Mouse (Mus musculus): ENCODE measurements around the gene Hhex.

The Hhex gene

DNA sequence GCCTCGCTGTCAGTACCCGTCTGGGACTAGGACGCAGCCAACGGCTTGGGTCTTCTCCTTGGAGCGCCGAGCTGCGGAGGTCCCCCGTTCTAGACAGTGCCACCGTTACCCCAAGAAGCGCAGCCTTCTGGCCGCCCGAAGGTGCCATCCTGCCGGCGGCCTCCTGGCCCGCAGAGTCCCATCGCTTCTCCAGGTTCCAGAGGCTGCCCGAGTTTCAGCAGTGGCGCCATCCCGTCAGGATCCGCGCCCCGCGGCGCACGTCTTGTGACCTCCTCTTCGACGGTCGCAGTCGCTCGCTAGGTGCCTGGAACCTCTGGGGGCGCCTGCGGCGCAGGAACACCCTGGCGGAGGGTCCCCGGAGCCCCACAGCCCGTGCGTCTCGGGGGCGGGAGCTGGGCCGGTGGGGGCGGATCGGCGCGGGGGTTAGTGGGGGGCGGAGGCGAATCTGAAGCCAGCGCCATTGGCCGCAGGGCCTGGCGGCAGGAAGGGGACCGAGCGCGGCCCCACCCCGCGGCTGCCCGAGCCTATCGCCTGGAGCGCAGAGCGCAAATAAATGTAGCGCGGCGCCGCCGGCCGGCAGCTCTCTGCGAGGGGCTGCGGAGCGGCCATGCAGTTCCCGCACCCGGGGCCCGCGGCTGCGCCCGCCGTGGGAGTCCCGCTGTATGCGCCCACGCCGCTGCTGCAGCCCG lies at the start of gene Hhex:
Gene Hhex, plus strand, starts transcription at position 548 of the 689 bp plus-strand sequence.
- DNase-seq (ENCODE audit: low read depth, low spot score) = peak; percentile 85

DNA sequence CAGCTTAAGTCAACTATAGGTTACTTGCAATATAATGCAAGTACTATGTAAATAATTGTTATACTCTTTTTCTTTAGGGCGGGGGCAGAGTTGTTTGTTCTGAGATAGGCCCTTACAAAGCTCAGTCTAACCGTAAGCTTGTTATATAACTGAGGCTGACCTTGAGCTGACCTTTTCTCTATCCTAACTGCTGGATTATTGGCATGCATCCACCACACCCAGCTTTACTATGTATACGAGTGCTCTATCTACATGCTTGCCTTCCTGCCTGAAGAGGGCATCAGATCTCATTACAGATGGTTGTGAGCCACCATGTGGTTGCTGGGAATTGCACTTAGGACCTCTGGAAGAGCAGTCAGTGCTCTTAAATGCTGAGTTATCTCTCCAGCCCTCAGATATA lies 48.5 kb upstream of the Hhex start:
- DNase-seq (ENCODE audit: low read depth, low spot score) = peak; percentile 78

DNA sequence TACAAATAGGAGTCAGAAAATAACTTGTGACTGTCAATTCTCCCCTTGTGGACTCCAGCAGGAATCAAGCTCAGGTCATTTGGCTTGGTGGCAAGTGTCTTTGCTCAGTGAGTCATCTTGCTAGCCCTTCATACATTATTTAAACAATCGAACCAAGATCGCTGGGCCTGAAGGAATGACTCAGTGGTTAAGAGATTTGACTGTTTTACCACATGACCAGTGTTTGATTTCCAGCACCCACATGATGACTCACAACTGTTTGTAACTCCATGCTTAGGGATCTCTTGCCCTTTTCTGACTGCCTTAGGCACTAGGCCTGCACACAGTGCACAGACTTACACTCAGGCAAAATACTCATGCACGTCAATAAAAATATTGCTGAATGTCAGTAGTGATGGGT lies 42.7 kb upstream of the Hhex start:
- DNase-seq (ENCODE audit: low read depth, low spot score) = no peak

DNA sequence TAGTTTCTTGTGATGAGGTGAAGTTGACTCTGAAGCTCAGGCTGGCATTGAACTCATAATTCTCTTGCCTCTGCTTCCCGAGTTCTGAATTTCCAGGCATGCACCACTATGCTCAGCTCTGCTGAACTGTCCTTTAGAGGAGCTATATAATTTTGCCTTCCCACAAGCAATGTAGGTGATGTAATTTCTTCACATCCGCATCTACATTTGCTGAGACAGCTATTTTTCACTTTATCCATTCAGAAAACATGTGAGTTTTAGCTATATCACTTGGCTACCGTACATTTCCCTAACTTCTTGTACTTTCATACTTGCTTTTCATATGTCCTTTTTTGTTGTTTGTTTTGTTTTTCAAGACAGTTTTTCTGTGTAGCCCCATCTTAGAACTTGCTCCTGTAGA lies 38.3 kb upstream of the Hhex start:
- no peak for DNase-seq (ENCODE audit: low read depth, low spot score)

DNA sequence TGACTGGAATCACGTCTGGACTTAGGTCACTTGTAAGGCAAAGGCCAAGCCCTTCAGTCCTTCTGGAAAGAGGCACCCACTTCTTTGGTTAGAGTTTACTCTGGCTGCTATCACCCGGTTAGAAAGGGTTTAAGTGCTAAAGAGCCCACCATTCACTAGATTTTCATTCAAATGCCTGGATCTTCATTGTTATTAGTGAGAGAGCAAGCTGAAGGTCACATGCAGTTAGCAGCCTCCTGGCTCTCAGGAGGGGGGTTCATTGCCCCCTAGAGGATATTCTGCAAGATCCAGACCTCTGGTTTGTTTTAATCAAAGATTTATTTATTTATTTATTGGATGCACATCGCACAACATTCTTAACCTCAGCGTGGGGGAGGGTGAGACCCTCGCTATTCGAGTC lies 33.7 kb upstream of the Hhex start:
- DNase-seq (ENCODE audit: low read depth, low spot score) = peak; percentile 85

DNA sequence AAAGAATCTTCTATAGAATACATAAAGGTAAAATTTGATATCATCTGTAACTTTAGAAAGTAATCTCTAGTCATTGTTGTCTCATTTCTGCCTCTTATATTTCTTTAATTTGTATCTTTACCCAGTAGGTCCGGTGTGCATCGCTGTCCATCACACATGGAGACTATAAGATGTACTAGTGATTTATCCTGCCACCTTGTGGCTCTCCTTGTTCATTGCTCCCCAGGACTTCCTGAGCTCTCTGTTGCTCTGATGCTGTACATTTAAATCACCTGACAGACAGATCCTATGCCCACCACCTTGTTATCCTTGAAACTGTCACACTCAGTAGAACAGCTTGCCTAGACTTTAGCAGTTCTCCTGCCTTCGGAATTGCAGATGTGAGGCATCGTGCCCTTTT lies 16.3 kb upstream of the Hhex start:
- DNase-seq (ENCODE audit: low read depth, low spot score) = peak; percentile 68

DNA sequence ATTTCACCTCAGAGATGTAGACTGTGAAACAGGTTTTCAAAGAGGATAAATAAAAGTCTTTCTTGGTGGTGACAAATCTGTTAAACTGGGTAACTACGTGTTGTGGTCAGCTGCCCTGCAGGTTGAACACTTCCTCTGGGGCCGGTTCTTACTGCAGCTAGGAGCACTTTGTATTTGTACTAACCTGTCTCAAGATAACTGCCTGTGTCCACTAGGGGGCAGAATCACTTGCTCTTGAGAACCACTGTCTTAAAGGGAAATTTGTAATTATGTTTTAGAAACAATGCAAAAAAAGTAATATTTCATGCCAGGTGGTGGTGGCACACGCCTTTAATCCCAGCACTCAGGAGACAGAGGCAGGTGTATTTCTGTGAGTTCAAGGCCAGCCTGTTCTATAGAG lies 15.0 kb upstream of the Hhex start:
- DNase-seq (ENCODE audit: low read depth, low spot score) = peak; percentile 85

DNA sequence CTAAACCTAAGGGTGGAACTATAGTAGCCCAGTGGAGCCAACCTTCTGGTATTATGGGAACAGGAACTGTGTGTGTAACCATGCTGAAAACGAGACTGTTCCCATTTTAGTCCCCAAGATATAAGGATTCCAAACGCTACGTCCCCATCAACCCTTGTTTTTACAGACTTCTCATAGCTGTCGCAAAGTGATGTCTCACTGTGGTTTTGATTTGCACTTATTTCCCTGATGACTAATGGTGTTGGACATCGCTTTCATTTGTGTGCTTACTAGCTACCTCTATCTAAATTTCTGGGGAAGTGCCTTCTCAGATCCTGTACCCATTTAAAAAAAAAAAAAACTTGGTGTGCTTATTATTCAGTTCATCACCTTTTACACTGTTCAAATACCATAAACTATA lies 6.0 kb upstream of the Hhex start:
- no peak for DNase-seq (ENCODE audit: low read depth, low spot score)

DNA sequence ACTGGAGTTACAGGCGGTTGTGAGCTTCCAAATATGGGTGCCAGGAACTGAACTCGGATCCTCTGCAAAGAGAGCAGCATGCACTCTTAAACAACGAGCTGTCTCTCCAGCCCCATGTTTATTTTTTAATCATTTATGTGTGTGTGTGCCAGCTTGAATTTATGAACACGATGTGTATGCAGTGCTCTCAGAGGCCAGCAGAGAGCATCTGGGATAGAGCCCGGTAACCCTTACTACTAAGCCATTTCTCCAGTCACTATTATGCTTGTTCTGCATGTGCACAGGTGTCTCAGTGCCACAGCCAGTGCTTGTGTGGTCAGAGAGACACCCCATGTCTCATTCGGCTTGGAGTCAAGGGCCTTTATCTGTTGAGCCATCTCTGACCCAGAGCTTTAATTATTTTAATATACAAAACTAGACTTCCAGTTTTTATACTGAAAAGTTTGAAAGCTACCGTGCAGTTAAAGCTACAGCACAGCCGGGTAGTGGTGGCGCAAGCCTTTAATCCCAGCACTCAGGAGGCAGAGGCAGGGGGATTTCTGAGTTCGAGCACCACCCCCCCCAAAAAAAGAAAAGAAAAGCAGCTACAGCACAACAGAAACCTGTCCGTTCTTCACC lies 3.4 kb upstream of the Hhex start:
- no peak for DNase-seq (ENCODE audit: low read depth, low spot score)

DNA sequence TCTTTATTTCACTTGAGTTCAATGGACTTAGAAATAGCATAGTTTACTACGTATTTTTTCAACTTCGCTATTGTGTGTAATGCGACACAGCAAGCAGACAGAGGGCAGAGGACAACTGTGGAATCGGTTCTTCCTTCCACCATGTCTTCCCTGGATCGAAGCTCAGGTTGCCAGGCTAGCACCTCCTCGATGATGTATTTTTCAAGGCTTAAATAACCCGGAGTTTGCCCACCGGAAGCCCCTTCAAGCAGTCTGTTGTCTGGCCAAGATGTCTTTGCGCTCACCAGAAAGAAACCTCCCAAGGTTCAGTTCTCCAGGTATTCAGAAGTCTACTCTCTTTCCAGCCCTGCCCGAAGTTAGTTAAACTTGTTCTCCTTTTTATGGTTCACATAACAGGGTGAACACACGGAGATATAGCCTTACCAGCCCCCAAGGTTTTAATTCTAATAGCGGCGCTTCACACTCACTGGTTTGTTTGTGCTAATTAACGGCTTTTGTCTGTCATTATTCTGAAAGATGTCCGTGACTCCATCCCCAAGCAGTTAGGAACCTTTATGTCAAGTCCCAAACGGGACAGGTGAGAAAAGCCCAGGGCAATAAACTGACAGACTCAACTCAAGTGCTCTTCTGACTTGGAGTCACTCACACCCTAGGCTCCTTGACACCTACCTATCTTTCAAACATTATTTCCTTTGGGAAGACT lies 1.6 kb upstream of the Hhex start:
- DNase-seq (ENCODE audit: low read depth, low spot score) = no peak

DNA sequence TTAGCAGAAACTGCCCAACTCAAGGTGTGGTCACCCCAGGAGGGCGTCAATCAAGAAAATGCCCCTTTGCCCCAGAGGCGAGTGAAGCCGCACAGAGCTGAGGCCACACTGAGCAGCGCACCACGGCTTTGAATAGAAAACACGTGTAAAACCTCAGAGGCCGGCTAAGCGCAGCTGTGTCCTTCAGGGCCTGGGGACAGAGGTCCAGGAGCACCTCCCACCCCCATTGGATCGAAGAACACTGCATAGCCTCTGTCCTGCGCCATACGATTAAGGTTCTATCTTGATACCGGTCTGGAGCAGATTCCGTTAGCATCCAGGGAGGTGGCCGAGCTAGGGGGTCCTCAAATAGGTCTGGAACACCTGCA lies 731 bp upstream of the Hhex start:
- peak; percentile 62 for DNase-seq (ENCODE audit: low read depth, low spot score)

DNA sequence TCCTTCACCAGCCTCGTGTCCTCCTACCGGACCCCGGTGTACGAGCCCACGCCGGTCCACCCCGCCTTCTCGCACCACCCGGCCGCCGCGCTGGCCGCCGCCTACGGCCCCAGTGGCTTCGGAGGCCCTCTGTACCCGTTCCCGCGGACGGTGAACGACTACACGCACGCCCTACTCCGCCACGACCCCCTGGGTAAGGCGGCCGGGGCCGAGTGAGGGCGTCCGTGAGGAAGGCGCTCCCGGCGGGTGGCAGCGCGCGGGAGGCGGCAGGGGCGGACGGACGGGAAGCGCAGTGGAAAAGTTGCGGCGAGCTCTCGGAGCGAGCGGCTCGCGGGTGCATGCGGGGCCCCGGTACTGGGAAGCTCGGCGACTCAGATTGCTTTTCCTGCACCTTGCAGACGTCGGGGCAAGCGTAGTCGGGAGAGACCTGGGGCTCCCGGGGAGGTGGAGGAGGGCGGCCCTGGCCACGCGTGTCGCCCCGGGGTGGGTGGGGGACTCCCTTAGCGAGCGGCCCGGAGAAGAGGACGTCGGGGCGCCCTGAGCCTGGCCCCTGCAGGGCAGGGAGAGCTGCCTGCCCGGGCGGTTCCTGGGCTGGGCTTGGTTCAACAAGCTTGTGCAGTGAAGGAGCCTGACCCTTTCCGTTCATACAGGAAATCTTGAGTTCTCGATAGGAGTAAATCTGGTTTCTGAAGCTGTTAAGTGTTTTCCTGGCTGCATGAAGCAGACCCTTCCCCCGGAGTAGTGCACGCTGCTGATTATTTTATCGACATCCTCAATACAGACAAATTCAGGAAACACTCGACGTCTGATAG lies 637 bp downstream of the Hhex start:
- peak; percentile 54 for DNase-seq (ENCODE audit: low read depth, low spot score)

DNA sequence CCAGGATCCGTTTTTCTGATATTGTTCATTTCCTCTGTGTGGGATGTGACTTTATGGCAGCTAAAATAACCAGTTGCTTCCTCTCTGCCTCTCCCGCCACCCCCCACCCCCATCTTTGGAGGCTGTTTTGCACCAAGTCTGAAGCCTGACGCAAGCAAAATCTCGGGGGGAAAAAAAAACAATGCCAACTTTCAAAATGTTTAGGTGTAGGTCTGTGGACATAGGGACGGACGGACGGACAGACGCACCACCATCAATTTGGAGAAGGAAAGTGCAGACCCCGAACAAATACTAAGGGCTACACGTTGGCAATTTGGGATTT lies 1.2 kb downstream of the Hhex start:
- DNase-seq (ENCODE audit: low read depth, low spot score) = no peak

DNA sequence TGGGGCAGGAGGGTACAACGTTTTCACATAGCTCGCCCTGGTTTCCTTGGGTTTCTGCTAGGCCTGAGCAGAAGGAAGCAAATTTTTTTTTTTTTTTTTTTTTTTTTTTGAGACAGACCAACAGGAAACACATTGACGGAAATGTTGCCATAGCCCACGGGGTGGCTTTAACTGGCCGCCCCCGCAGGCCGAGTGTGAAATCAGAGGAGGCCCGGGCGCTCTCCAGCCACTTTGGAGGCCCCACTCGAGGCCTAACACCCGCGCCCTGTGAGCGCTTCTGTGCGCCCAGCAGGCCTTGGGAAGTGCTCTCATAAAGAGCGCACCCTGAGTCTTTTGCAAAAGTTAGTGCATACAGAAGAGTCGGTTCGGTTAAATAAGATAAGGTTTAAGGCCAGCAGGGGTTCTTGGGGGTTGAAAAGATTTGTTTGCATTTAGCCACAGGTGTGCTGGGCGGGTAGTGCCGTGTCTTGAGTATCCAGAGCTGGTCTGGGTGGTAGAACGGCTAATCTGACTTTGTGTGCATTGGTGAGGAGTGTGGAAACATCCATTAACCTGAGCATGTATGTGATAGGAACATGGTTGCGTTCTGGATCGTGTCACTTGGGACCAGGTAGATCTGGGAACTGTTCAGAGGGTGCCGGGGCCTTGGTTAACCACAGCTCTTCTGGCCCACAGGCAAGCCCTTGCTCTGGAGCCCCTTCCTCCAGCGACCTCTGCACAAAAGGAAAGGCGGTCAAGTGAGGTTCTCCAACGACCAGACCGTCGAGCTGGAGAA lies 2.1 kb downstream of the Hhex start:
- peak; percentile 47 for DNase-seq (ENCODE audit: low read depth, low spot score)

DNA sequence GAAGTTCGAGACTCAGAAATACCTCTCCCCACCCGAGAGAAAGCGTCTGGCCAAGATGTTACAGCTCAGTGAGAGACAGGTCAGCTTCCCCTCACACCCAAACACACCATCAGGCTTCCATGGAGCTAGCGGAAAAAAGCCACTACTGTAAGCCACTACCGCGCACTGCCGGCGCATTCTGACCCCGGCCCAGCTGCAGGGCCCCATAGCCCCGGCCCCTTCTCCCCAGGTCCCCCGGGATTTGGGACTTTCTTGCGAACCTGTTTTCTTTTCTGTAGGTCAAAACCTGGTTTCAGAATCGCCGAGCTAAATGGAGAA lies 2.6 kb downstream of the Hhex start:
- DNase-seq (ENCODE audit: low read depth, low spot score) = no peak

DNA sequence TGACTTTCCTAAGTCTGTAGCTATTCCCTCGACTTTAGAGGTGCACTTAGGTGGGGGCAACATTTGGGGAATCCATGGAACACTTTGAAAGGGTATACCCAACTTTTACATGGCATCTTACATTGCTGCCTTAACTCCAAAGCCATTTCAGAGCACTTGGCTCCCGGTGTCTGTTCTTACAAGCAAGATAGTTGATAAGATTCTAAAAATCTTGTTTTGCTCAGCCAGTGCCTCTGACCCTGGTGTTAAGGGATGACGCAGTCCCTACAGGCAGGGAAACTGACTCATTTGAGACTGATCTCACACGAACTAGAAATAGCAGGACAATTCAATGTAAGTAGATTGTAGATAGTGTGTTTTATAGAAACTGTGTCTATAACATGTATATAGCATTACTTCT lies 5.6 kb downstream of the Hhex start:
- no peak for DNase-seq (ENCODE audit: low read depth, low spot score)

DNA sequence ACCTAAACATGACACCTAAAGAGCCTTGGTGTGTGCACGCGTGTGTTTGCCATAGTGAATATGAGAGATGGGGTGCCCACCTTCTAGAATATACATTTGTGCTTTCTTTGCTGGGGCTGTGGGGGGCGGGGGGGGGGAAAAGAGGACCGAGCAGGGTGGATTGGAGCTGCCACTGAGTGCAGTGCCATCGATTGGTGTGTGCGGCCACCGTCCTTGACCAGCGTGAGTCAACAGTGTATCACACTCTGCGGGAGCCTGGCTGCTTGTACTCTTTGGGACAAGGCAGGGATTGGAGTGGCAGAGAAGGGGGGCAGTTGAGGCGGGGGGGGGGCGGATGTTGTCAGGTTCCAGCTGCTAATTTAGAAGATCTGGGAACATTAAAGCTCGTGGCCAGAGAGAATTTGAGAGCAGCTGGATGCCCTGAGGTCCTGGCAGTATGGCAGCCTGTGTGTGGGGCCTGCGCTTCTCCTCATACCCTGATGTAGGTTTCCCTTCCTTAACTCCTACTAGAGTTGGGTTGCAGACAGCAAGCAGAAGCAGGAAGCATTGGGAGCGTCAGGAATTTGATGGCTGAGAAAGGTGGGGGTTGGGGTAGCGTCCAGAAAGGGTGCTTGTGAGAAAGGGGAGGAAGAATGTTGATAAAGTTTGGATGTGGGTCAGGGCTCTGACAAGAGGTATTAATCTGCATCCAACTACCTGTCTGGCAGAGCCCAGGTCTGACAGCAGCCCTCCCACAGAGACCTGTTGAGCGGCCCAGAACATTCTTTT lies 6.3 kb downstream of the Hhex start:
- DNase-seq (ENCODE audit: low read depth, low spot score) = no peak

DNA sequence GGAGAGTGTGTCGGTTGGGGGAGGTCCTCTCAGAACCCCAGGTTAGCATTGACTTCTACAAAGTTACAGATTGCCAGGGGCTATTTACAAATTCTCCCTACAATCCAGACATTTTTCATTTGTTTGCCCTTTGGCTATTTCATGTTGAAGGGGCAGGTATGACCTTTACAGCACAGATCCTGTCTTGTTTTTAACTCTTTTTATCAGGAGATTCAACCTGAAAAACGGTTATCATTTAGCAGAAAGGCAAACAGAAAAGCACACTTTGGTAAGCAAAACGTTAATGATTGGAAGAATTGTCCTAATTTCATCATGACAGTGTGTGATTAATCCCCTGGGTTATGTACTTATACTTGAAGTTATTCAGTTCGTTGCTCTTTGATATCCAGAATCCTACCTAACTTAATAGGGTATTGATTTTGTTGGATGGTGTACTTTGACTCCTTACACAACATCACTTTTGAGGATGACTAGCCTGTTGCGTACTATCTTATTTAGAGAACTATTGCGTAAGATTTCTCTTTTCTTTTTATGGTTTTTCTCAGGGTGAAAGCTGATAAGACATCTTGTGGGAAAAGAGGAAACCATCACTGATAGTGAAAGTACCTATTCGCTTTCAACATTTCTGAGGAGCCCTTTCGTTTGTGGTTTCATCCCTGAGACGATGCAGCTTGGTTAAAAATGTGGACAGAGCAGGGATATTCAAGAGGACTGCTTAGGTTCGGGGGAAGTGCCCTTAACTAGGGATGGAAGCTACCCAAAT lies 8.1 kb downstream of the Hhex start:
- DNase-seq (ENCODE audit: low read depth, low spot score) = no peak

DNA sequence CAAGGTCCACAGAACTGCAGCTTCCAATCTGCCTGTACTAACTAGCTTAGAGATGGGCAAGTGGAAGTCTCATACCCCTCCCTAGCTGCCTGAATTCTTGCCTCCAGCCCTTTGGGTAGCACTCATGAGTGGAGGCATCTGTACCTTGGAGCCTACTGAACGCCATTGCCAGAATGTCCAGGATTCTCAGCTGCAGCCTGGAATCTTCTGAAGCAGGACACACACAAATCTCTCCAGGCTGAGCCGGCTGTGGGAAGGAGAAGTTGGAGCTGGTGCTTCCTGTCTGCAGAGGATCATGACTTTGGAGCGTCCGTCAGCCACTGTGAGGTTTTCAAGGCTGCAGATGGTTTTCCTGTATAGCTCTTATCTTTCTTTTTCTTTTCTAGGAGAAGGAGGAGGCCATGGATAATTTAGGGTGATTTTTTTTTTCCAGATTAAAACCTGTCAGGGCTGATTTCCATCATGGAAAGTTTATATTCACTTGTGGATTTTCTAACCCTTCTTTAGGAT lies 9.1 kb downstream of the Hhex start:
- DNase-seq (ENCODE audit: low read depth, low spot score) = no peak

DNA sequence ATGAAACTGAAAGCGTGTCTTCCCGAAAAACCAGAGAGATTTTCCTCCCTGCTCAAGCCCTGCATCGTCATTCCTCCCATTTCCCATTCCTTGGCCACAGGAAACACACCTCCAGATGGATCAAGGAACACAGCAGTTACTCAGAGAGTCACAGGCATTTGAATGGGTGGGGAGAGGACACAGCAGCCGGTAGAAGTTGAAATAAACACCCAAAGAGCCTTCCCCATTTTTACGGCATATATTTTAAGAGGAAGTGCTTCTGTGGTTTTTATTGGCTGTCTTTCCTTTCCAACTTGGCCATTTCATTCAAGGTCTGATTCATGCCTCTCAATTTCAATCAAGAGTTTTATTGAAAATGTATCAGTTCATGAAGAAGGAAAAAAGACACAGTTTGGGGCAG lies 13.6 kb downstream of the Hhex start:
- DNase-seq (ENCODE audit: low read depth, low spot score) = no peak
